Mouse (Mus musculus) cerebral cortex, adult 2 months (tissue): Measurements from ENCODE around the gene Otud7b.

Experiments
- WGBS: fragments of 180-500 bp; shearing (Covaris S2); methylation state at CpG from one replicate; pipeline ENCODE4 v1.1.7; 2018; 5-methylcytosine and 5-hydroxymethylcytosine counted together

Otud7b gene

DNA sequence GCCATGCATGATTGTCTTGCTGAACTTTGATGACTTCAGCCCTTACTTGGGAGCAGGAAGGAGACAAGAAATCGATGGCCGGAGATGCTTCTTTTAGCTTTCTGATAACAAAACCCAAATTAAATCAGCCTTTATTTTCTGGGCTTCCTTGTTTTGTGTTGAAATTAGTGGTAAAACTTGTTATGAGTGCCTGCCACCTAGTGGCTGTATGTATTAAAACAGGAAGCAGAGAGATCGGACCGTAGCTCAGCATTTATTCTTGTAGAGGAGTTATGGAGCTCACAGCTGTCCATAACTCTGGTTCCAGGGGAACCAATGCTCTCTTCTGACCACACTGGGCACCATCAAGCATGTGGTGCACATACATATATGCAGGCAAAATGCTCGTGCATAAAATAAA lies 43.6 kb downstream of the Otud7b start:
- WGBS = 5% methylated on average over 5 of the region's 5 CpGs

DNA sequence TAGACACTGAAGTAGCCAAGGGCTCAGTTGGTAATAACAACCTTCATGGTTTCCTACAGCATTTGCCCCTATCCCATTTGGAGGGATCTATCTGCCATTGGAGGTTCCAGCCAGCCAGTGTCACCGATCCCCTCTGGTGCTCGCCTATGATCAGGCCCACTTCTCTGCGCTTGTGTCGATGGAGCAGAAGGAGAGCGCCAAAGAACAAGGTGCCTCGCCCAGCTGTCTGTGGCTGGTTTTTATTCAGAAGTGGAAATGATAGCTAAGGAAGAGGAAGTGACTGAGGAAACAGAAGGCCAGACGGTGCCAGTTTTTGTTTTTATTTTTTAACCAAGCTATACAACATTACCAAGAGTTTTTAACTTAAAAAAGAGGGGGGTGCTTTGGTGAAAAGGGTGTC lies 47.5 kb downstream of the Otud7b start:
- WGBS = 75% methylated on average over 7 of the region's 7 CpGs

DNA sequence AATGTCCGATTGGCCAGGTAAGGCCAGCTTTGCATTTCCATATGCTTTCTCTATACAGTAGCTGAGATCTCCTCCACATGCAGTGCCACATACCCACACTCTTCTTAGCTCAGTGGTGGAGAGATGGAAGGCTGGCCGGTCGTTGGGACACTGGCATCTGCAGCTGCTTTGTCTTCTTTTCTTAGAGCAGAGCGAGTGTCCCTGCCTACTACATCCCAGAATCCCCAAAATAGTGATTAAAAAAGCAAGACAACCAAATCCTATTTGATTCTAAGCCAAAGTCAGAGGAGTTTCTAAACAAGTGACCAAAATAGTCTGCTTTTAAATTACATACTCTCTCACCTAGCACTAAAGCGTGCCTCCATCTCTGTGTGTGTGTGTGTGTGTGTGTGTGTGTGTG lies 48.3 kb downstream of the Otud7b start:
- 62% methylated on average over 5 of the region's 5 CpGs for WGBS

DNA sequence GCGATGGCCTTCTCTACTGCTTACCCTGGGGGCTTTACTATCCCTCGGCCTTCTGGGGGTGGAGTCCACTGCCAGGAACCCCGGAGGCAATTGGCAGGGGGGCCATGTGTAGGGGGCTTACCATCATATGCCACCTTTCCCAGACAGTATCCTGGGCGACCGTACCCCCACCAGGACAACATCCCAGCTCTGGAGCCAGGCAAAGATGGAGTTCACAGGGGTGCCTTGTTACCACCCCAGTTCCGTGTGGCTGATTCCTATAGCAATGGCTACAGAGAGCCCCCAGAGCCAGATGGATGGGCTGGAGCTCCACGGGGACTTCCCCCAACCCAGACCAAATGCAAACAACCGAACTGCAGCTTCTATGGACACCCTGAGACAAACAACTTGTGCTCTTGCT lies 51.2 kb downstream of the Otud7b start:
- WGBS = 84% methylated on average over 8 of the region's 8 CpGs

DNA sequence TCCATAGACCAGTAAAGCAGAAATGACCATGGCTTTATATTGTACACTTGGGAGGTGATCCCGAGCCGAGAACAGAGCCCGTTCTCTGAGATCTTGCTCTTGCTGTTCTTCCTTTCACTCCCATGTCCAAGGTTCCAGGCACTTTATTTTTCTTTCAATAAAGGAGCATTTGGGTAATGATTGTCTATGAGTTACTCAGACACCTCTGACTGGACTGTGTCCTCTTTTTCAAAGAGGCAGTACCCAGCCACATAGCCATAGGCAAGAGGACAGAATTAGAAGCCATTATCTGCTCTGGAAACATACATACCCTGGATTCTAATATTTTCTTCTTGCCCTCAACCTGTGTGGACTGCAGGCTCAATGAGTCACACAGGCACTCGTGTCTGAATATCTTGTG lies 55.5 kb downstream of the Otud7b start:
- WGBS = 57% methylated on average over 4 of the region's 4 CpGs

DNA sequence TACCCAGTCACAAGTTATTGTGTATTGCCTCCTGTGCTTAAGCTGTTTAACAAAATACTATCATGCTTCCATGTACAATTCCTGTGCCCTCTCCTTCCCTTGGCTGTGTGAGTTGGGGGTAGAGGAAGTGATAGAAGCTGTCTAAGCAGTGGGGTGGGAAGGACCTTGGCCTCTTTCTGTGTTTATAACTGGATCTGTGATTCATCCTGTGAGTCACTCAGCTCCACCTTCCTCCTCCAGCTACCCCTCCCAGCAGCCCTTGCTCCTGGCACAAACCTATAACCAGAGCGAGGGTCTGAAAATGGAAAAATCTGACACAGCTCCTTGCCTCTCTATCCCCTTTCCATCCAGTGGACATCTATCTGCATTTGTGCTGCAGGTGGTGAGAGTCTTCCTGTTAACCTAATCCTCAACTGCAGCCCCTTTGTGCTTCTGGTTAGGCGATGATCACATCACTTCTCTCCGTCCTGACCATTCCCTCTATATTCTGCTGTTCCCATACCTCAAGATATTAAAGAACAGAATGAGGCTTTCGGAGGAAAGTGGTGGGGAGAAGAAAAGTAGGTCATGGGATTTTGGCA lies 56.0 kb downstream of the Otud7b start:
- 27% methylated on average over 4 of the region's 4 CpGs for WGBS

DNA sequence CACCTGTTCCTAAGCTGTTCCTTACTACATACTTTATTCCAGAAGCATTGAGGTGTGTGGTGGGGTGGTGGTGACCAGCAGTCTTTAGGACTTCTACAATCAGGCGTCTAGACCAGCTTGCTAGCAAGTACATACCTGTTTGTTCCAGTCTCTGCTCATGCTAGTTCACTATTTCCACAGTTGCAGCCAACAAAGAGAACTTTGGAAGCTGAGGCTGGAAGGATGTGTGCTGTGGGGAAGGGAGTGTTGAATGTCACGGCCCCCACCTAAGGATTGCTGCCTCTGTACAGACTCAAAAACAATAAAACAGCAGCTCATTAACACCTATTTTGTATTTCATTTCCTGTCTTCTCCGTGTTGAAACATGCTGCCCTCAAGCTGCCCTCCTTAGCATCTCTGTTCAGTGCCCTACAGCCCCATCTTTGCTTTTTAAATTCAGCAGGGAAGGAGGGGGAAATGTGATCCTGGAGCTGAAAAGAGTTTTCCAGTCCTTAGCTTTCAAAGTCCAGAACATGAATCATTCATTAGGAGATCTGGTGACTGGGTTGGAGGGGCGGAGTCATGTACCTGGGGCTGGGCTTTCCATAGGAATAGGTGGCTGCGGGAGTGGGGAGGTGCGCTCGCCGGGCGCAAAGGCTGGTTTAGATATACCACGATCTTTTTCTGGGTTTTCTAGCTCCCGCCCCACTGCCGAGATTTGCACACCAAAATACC lies 56.6 kb downstream of the Otud7b start:
- under 1% methylated on average over 12 of the region's 12 CpGs for WGBS

DNA sequence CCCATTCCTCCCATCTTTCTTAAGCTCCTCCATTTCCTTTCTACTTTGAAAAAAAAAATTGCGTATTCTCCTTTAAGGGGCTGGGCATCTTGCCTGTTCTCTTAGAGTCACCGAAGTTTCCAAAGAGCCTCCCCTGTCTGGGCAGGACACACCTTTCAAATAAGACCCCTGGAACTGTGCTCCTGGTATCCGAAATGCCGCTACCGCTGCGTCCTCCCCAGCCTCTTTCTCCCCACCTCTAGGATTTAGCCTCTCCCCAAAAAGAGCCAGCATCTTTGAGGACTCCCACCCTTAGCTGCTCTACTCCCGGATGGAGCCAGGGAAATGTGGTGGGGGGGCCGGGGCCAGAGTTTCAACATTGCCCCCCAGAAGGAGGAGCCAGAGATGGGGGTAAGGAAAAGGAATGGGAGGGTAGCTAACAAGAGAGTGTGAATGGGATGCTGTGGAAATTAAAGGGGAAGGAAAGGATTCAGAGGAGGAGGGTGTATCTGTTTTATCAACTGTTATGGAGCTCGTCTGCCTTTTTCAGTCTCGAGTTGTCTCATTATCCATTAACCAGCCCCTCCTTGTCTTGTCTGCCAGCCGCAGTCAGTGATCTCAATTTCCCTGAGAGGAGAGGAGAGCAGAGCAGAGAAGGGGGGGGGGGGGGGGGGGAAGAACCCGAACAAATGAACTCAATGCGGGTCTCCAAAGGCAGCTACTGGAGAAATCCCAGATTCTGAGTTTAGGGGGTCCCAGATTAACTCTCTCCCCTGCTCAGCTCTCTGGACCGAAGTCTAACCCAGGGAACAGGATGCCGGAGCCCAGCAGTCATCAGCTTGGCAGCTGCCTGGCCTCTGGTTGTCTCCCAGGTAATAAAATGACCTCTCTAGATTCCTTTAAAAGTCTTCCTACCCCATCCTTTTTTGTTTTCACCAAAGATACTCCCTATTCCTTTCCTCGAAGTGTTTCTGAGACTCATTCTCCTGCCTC lies 57.8 kb downstream of the Otud7b start, which contains the start of gene Mtmr11:
Gene Mtmr11 (plus strand): TSS at position 136 of the 972 bp plus-strand sequence.
- WGBS = 11% methylated on average over 15 of the region's 16 CpGs

DNA sequence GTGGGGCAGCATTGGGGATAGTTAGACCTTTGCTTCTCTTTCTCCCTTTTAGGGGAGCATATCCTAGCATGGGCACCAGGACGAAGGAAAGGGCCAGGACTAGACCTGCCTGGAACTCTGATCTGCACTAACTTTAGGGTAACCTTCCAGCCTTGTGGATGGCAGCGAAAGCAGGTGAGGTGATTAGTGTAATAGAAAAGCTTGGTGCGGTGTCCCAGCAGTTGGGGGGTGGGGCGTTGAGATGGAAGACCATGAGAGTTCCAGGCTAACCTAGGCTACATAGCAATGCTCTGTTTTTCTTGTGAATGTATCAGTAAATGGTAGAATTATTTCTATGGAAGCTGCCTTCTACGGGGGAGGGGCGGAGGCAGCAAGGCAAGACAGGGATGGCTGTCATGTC lies 58.7 kb downstream of the Otud7b start:
- WGBS = 92% methylated on average over 6 of the region's 6 CpGs

DNA sequence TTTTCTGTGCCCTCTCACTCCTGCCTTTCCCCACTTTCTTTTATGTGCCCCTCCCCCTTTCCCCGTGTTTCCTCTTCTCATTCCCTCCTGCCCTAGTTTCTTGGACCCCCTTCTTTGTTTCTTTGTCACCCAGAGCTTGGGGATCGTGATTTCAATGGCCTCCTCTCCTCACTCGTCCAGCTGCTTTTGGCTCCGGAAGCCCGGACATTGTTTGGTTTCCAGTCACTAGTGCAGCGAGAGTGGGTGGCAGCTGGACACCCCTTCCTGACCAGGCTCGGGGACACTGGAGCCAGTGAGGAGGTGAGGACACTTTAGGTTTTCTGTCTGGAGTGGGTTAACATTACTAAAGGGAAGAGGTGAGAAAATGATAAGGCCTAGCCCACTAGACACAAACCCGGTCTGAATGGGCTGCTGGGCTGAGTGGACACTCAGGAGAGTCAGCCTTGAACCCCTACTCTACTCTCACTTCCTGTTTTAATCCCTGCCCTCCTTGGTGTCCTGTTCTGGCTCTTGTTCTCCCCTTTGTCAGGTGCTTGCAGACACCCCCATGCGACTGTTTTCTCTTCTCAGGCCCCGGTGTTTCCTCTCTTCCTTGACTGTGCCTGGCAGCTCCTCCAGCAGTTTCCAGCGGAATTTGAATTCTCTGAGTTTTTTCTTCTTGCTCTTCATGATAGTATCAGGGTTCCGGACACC lies 64.3 kb downstream of the Otud7b start:
- WGBS = 54% methylated on average over 12 of the region's 12 CpGs

DNA sequence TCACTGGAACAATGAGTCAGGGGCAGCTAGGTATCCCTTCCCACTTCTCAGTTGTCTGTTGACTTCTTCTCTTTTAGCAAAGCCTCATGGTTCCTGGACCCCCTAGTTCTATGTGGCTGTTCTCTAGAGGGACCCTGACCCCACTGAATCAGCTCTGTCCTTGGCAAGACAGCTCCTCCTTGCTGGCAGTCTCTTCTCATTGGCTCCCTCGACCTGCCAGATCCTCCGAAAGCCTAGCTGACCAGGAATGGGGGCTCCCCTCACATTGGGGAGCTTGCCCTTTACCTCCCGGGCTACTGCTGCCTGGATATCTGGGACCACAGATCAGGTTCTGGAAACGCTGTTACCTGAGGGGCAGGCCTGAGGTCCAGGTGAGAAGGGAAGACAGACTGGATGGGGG lies 65.9 kb downstream of the Otud7b start:
- WGBS = 81% methylated on average over 4 of the region's 4 CpGs

DNA sequence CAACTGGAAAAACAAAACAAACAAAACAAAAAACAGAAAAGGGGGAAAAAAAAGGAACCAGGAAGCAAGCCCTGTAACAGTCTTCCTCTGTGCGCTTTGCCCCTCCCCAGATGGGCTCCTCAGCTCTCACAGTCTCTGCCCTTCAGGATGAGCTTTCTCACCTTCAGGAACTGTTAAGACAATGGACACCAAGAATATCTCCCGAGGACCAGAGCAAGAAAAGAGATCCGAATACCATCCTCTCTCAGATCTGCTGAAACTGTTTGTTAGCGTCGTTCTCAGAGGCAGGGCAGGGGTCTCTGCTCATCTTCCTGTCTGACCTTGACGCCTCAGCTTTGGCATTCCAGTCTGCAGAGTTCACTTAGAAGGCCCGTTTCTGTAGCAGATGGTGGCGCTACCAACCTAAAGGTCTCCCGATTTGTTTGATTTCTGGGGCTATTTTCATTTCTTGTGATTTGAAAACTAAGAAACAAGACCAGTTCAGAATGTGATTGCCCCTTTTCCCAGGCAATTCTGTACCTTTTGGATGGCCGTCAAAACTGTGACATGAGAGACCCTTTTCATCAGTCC lies 66.7 kb downstream of the Otud7b start:
- WGBS = 48% methylated on average over 10 of the region's 10 CpGs

DNA sequence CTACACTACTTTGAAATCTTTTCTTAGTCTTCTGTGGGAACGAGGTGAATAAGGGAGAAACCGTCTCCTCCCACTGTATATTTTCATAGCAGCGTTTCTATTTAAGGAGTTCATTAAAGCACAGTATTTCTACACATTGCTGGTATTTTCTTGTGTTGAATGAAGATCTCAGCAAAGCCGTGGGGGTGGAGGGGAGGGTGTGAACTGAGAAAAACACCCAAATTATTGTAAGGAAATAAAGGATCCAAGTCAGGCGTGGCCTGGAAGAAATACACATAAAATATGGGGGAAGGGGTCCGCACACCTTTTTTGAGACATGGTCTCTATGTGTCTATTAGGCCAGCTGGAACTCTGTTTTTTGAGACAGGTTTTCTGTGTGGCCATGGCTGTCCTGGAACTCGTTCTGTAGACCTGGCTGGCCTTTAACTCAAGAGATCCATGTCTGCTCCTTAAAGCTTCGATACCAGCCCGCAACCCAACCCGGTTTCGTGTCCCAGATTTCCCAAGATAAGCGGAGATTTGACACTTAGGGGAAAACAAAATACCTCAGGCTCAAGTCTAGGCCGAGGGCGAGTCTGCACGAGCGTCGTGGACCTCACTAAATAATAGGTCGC lies 67.4 kb downstream of the Otud7b start:
- 7% methylated on average over 18 of the region's 18 CpGs for WGBS

DNA sequence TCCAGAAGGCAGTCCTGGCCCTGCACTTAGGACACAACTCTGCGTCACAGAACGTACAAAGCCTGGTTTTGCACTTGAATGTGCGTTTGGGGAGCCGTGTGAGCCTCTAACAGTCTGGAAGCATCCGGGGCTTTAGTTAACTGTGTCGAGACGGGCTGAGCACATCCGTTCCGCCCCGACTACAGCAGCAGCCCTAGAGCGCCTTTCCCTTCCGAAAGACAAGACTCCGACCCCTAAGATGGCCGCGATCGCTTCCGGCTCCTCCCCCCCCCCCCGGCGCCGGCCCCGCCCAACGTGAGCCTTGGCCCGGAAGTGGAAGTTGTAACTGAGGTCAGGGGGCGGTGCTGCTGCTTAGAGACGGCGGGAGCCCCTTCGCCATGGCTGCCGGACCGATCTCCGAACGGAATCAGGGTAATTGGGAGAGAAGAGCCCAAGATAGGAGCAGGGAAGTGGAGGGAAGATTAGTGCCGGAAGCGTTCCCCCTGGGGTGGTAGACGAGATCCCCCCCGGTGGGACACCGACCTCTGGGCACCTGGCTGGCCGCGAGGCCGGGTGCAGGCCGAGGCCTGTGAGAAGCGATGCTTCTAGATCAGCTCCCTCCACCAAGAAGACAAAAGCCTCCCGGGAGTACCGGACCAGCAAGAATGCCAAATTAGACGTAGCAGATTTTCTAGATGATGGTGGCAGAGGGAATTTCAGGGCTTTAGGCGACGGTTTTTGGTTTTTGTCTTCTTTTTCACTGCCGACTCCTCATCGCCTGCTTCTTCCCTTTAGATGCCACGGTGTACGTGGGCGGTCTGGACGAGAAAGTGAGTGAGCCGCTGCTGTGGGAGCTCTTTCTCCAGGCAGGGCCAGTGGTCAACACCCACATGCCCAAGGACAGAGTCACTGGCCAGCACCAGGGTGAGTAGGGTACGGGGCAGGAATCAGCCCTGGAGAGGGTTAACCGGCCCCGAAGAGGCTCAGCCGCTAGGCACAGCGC lies 68.2 kb downstream of the Otud7b start, which contains the start of gene Sf3b4:
Gene Sf3b4 (plus strand): TSS at position 136 of the 982 bp plus-strand sequence.
- under 1% methylated on average over 57 of the region's 58 CpGs for WGBS

DNA sequence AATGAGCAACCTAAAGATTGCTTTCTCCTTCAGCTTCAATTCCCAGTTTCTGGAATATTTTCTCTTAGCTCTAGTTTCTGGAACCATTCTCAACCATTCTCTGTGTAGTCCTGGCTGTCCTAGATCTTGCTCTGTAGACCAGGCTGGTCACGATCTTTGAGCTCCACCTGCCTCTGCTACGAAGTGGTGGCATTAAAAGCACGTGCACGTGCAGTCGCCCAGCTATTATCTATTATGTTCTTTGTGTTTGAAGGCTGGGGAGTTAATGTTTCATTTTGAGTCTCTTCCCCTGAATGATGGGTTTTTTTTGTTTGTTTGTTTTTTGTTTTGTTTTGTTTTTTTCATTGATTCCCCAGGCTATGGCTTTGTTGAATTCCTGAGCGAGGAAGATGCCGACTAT lies 68.9 kb downstream of the Otud7b start:
- WGBS = 32% methylated on average over 7 of the region's 7 CpGs

DNA sequence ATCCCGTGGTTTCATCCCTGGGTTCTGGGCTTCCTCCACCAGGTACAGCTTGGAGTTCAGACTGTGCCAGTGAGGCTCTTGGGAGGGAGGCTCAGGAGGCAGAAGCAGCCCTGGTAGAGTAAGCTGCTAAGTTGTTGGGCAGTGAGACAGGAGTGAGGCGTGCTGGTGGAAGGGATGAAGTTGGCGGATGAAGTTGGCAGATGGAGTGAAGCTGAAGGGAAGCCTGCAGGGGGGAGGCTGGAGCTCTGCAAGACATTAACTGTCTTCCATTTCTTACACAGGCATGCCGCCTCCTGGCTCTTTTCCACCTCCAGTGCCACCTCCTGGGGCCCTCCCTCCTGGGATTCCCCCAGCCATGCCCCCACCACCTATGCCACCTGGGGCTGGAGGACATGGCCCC lies 69.7 kb downstream of the Otud7b start:
- 56% methylated on average over 4 of the region's 4 CpGs for WGBS

DNA sequence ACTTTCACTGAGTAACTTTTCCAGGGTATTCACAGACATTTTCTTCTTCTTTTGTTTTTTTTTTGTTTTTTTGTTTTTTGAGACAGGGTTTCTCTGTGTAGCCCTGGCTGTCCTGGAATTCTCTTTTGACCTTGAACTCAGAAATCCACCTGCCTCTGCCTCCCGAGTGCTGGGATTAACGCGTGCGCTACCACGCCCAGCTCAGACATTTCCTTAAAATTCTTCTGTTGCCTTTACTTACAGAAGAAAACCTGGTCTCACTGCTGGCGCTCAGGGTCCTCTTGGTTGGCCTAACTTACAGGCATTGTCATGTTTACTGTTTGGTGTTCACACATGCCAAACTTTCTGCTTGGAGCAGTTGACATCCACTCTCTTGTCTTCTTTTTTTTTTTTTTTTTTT lies 70.9 kb downstream of the Otud7b start:
- WGBS = 93% methylated on average over 6 of the region's 6 CpGs

DNA sequence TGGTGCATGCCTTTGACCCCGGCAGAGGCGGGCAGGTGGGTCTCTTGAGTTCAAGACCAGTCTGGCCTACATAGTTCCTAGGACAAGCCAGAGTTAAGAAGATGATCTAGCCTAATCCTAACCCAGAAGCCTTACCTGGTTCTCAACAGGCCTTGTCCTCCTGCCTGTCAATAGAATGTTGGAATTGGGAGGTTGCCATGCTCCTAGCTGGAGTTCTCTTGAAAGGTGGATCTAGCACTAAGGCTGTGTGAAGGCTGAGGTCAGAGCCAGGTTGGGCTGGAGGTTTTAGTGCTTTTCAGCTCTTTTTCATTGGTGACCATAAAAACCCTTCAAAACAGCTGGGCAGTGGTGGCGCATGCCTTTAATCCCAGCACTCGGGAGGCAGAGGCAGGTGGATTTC lies 74.1 kb downstream of the Otud7b start:
- WGBS = 93% methylated on average over 4 of the region's 4 CpGs

DNA sequence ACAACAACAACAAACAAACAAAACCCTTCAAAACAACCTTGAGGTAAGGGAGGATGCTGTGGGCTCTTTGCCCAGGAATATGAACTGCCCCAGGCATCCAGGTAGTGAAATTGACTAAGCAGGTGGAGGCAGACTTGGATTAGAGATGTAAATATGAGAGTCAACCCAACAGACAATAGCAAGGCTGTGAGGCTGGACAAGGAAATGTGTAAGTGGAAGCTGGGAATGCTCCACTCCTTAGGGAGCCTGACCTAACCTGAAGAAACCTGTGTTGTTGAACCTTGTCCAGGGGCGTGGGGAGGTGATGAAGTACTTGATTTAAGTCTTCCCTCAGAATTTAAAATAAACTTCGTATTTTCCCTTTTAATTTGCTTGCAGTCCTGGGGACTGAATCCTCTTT lies 74.6 kb downstream of the Otud7b start:
- WGBS = 77% methylated on average over 2 of the region's 2 CpGs

DNA sequence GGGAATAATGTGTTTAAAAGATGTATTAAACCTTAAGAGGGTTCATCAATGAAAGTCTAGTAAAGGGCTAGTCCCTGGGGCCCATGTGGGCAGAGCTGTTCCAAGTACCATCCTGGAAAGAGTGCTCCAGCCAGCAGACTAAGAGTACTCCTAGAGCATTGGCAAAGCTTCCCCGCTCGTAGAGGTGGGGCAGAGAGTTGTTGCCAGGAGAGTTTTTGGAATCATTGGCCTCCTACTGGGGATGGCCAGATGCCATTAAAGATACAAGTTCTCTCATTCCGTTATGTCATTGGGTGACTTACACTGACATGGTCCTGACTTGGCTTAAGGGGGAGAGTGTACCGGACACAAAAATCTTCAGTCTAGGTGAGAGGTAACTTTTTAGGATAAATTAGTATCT lies 75.2 kb downstream of the Otud7b start:
- WGBS = 39% methylated on average over 4 of the region's 4 CpGs
